Mouse (Mus musculus): ENCODE results near the gene Rcor2. TPM values are rescaled to one million over a fixed set of nuclear protein-coding genes. Genes with fewer than 3 reads are reported as not detected.

The Rcor2 gene
- polyA plus RNA-seq, 1 experiment from 2014 or later = 13.4 TPM

DNA sequence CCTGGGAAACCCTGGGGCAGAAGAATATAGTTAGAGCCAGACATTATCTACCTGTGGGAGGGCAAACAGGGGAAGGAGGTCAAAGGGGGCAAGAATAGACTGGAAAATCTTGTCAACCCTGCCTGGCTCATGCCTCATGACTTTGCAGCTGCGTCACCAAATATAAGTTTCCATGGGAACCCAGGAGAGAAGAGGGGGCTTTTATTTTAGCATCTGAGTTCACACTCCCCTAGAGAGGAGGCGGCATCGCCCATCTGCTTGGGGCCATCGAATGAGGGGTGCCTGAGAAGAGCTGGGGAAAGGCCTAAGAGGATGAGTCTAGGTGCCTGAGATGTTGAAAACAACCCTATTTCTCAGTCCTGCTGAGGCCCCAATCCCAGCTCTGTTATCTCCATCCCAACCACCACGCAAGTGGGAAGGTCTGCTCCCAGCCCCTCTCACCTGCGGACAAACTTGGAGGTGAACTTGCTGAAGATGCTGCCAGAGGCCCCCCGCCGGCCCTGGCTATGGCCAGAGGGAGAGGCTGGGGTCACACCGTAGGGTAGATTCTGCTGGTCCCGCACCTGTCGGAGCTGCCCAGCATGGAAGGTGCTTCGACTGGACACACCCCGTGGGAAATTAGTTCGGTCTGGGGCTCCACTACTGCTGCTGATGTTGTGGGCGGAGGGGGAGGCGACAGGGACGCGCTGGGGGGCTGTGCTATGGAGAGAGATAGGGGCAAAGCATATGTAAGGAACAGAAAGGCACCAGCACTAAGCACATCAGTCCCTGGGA, 13.6 kb downstream of the Rcor2 start:
- no peaks in the 10 kb centered on the region for H3K27me3 ChIP-seq (ENCODE audit: control insufficient read depth, insufficient read depth, low read length)
- no peak for DNase-seq (ENCODE audit: low spot score)
- no peak overlapping the region for H3K4me3 ChIP-seq (replicated peaks; ENCODE audit: low read length)
- H3K27ac ChIP-seq = no peak overlapping the region
- no peak overlapping the region for H3K4me2 ChIP-seq (replicated peaks)
- no peak for ATAC-seq (ENCODE audit: low FRiP score)
- no peaks in the 10 kb centered on the region for H3K9me3 ChIP-seq (ENCODE audit: control insufficient read depth, low read length)
- 0 out of 2 replicates have a peak overlapping the region, but pooled peaks have one; percentile 14 for H3K9ac ChIP-seq
- H3K4me1 ChIP-seq (replicated peaks; ENCODE audit: control insufficient read depth, insufficient read depth, low read length) = peaks cover 15% of the 10 kb centered on the region; the same call in 1 of the 2 replicates
- WGBS = 85% methylated on average over 18 of the region's 18 CpGs
- peaks cover 86% of the 10 kb centered on the region for H3K36me3 ChIP-seq (replicated peaks; ENCODE audit: control insufficient read depth, insufficient read depth)

DNA sequence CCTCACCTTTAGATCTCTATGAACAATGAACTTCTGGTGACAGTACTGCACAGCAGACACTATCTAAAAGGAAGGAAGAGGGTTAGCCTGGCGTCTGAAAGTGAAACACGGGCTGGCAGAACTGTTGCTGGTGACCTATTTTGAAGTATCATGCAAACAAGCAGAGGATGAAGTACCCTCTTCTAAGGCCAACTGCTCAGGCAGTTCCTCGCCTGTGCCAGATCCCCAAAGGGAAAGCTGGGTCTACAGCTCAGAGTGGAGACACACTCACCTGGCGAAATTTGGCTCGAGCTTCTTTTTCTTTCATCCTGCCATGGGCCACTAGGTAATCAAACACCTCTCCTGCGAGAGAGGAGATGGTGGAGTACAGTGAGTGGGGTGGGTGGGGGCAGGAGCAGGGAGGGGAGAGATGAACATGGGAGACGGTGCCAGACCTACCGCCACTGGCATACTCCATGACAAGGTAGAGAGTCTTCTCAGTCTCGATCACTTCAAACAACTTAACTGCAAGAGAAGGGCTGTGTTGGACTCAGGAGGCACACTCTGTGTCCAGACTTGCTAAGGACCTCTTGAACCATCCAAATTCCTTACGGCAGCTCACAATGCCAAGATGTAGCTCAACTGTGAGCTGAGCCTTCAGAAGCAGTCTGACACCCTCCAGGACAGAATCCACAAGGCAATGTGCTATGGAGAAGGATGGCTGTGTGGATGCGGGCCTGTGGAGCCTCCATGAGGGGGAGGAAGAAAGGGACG, 19.6 kb downstream of the Rcor2 start:
- Histone ChIP-seq H3K36me3 (replicated peaks; ENCODE audit: control insufficient read depth, insufficient read depth) (peaks cover 73% of the 10 kb centered on the region), H3K4me2 (replicated peaks) (no peak overlapping the region), H3K9me3 (ENCODE audit: control insufficient read depth, low read length) (no peaks in the 10 kb centered on the region), H3K9ac (no peak overlapping the region), H3K4me3 (replicated peaks; ENCODE audit: low read length) (no peak overlapping the region), H3K27me3 (ENCODE audit: control insufficient read depth, insufficient read depth, low read length) (no peaks in the 10 kb centered on the region), H3K4me1 (replicated peaks; ENCODE audit: control insufficient read depth, insufficient read depth, low read length) (peaks cover 6% of the 10 kb centered on the region; the same call in 1 of the 2 replicates), H3K27ac (no peak overlapping the region)
- DNase-seq (ENCODE audit: low spot score) = no peak
- no peak for ATAC-seq (ENCODE audit: low FRiP score)
- 91% methylated on average over 12 of the region's 12 CpGs for WGBS

DNA sequence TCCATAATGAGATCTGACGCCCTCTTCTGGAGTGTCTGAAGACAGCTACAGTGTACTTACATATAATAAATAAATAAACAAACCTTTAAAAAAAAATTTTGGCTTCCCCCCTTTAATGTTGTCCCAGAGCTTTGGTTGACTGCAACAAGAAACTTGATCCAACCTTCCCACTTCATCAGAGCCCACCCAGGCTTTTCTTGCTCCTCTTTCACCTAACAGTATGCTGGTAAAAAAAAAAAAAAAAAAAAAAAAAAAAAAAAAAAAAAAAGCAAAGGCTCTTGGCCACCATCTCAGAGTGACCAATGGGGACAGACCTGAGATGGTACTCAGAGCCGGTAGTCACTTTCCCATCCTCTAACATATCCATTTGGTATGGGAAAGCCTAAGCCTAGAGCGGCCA, 21.2 kb downstream of the Rcor2 start:
- DNase-seq (ENCODE audit: low spot score) = no peak
- Histone ChIP-seq H3K9me3 (ENCODE audit: control insufficient read depth, low read length) (no peaks in the 10 kb centered on the region), H3K27ac (no peak overlapping the region), H3K4me3 (replicated peaks; ENCODE audit: low read length) (no peak overlapping the region), H3K36me3 (replicated peaks; ENCODE audit: control insufficient read depth, insufficient read depth) (peaks cover 57% of the 10 kb centered on the region), H3K27me3 (ENCODE audit: control insufficient read depth, insufficient read depth, low read length) (no peaks in the 10 kb centered on the region), H3K4me2 (replicated peaks) (no peak overlapping the region), H3K4me1 (replicated peaks; ENCODE audit: control insufficient read depth, insufficient read depth, low read length) (peaks cover 10% of the 10 kb centered on the region; the same call in 1 of the 2 replicates), H3K9ac (no peak overlapping the region)
- 91% methylated on average over 3 of the region's 3 CpGs for WGBS
- no peak for ATAC-seq (ENCODE audit: low FRiP score)

DNA sequence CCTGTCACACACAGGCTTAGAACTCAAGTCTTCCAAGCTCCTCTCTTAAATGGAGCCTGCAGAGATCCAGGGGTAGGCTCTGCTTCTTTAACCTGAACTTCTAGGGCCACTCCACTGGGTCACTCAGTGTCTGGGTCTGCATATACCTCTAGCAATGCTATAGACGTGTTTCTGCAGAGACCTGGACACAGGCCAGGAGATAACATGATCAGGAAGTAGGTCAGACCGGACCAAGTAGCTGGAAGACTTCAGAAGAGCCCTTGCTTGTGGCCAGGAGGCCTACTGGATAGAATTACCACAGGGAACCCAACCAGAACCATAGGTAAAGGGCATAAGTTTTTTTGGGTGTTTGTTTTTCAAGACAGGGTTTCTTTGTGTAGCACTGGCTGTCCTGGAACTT, 22.6 kb downstream of the Rcor2 start:
- 79% methylated on average over 2 of the region's 2 CpGs for WGBS
- no peak for ATAC-seq (ENCODE audit: low FRiP score)
- Histone ChIP-seq H3K9me3 (ENCODE audit: control insufficient read depth, low read length) (no peaks in the 10 kb centered on the region), H3K36me3 (replicated peaks; ENCODE audit: control insufficient read depth, insufficient read depth) (peaks cover 43% of the 10 kb centered on the region), H3K27me3 (ENCODE audit: control insufficient read depth, insufficient read depth, low read length) (no peaks in the 10 kb centered on the region), H3K4me2 (replicated peaks) (no peak overlapping the region), H3K4me3 (replicated peaks; ENCODE audit: low read length) (no peak overlapping the region), H3K4me1 (replicated peaks; ENCODE audit: control insufficient read depth, insufficient read depth, low read length) (peaks cover 10% of the 10 kb centered on the region; the same call in 1 of the 2 replicates), H3K27ac (no peak overlapping the region), H3K9ac (no peak overlapping the region)
- DNase-seq (ENCODE audit: low spot score) = no peak

DNA sequence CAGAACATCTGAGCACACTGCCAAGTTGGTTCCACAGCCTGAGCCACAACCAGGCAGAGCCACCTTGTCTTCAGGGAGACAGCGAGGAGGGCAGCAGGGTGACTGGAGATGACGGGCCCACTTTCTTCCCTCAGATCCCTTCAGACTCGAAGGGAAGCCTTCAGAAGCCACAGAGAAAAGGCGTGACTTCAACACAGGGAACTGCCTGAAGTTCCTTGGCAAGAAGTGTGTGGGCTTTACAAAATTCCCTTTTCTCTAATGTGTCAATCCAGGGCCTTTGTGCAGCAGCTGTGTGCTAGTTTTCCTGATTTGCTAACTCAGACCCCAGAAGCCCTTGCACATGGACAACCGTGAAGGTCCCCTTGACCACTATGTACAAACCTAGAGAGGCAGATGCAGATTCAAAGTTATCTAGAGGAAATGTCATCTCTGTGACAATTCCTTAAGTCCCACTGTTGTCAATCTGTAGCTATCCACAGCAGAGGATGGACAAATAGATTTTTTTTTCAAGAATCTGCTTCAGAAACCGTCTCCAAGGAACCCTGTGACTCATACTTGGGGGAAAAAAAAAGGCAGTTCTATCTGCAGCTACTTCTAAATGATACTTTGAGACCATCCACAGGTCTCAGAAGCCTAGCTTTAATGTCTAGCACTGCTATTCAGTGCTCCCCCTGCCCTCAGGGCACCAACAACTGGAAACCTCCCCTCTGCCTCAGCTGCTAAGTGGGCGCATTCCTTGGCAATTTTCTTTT, 25.0 kb downstream of the Rcor2 start:
- Histone ChIP-seq H3K4me1 (replicated peaks; ENCODE audit: control insufficient read depth, insufficient read depth, low read length) (peaks cover 10% of the 10 kb centered on the region; the same call in 1 of the 2 replicates), H3K9me3 (ENCODE audit: control insufficient read depth, low read length) (no peaks in the 10 kb centered on the region), H3K4me3 (replicated peaks; ENCODE audit: low read length) (no peak overlapping the region), H3K4me2 (replicated peaks) (no peak overlapping the region), H3K27ac (0 out of 2 replicates have a peak overlapping the region, but pooled peaks have one; percentile 5), H3K27me3 (ENCODE audit: control insufficient read depth, insufficient read depth, low read length) (no peaks in the 10 kb centered on the region), H3K36me3 (replicated peaks; ENCODE audit: control insufficient read depth, insufficient read depth) (peaks cover 19% of the 10 kb centered on the region; the same call in 1 of the 2 replicates), H3K9ac (no peak overlapping the region)
- ATAC-seq (ENCODE audit: low FRiP score) (no peak), DNase-seq (ENCODE audit: low spot score) (no peak)
- WGBS = 80% methylated on average over 7 of the region's 7 CpGs

DNA sequence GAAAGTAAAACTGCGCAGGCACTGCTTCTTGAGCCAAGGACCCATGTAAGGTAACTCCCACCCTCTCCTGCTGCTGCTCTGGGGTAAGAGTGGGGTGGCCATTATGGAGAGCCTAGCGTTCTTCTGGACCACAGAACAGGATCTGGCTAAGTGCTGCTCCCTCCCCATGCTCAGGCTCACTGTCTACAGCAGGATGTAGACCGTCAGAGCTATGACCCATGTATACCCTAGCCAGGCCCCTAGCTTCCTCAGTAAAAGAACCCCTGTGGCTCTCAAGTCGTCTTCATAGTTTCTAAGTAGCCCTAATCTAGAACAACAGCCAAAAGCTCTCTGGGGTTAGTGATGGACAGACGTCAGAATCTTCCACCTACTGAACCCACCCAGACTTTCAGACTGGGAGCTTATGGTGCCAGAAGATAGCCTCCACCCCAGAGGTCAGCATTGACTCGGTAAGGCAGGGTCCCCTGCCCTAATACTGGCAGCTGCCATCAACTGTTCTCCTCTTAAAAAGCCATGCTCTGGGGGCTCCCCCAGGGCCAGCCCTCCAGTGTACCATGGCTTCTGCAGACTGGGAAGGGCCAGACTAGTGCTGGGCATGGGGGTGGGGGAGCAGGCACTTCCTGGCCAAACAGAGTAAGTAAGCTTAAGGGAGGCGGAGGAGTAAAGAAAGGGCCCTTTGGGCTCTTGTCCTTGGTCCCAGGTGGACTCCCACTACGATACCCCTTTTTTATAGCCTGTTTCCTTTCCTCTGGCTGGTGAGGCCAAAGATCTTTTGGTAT, 27.2 kb downstream of the Rcor2 start:
- H3K27me3 ChIP-seq (ENCODE audit: control insufficient read depth, insufficient read depth, low read length) = no peaks in the 10 kb centered on the region
- 80% methylated on average over 8 of the region's 8 CpGs for WGBS

DNA sequence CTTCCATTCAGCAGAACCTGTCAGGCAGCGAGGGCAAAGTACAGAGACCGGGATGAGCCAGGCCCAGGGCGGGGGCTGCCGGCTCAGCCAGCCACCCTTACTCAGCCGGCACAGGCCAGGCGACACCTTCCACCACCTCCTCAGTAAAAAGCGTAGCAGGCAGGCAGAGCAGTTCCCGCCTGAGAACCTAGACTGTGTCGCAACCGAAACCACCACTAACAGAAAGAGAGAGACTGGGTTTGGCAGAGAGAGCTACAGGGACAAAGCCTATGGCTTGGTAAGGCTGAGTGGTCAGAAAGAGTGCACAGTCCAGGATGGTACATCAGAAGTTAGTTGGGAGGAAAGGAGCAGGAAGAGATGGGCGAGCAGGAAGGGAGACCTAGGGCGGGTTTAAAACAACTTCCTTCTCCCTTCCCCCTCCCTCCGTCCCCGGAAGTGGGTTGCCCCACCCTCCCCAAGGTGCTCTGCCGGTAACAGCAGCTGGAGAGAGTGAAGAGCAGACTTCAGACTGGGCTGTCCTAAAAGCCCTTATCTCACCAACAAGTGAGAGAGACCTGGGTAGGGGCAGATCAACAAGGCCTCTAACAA, 28.0 kb downstream of the Rcor2 start:
- Histone ChIP-seq H3K27ac (no peak overlapping the region), H3K9ac (no peak overlapping the region), H3K4me2 (replicated peaks) (no peak overlapping the region), H3K27me3 (ENCODE audit: control insufficient read depth, insufficient read depth, low read length) (no peaks in the 10 kb centered on the region), H3K4me1 (replicated peaks; ENCODE audit: control insufficient read depth, insufficient read depth, low read length) (peaks cover 22% of the 10 kb centered on the region), H3K36me3 (replicated peaks; ENCODE audit: control insufficient read depth, insufficient read depth) (peaks cover 7% of the 10 kb centered on the region), H3K4me3 (replicated peaks; ENCODE audit: low read length) (no peak overlapping the region), H3K9me3 (ENCODE audit: control insufficient read depth, low read length) (no peaks in the 10 kb centered on the region)
- 83% methylated on average over 15 of the region's 15 CpGs for WGBS
- ATAC-seq (ENCODE audit: low FRiP score) (no peak), DNase-seq (ENCODE audit: low spot score) (no peak)

More for the DNA sequence above, 27.2 kb downstream of the Rcor2 start:
- H3K27ac ChIP-seq = no peak overlapping the region
- H3K9me3 ChIP-seq (ENCODE audit: control insufficient read depth, low read length) = no peaks in the 10 kb centered on the region
- no peak for ATAC-seq (ENCODE audit: low FRiP score)
- no peak overlapping the region for H3K4me2 ChIP-seq (replicated peaks)
- H3K36me3 ChIP-seq (replicated peaks; ENCODE audit: control insufficient read depth, insufficient read depth) = peaks cover 12% of the 10 kb centered on the region; the same call in 1 of the 2 replicates
- H3K9ac ChIP-seq = no peak overlapping the region
- H3K4me1 ChIP-seq (replicated peaks; ENCODE audit: control insufficient read depth, insufficient read depth, low read length) = peaks cover 18% of the 10 kb centered on the region
- no peak for DNase-seq (ENCODE audit: low spot score)
- no peak overlapping the region for H3K4me3 ChIP-seq (replicated peaks; ENCODE audit: low read length)

DNA sequence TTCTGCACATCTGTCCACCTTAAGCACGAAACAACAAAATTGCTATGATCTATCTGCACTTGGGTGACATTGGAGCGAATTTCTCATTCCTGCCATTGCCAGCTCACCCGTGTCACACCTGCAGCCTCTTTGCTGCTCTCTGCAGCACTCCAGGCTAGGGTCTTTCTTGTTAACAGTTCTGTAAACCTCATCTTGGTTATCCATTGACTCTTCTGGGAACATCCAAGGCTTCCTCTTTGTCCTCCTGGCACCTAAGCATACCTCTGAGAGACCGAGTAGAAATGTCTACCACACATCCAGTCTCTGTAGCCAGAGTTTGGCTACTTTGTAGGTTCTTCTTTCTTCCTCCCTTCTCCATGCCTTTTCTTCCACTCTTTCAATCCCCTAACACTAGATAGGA, 28.8 kb downstream of the Rcor2 start:
- H3K9me3 ChIP-seq (ENCODE audit: control insufficient read depth, low read length) = no peaks in the 10 kb centered on the region
- H3K36me3 ChIP-seq (replicated peaks; ENCODE audit: control insufficient read depth, insufficient read depth) = no peaks in the 10 kb centered on the region; the same call in 1 of the 2 replicates
- ATAC-seq (ENCODE audit: low FRiP score) = no peak
- peaks cover 22% of the 10 kb centered on the region for H3K4me1 ChIP-seq (replicated peaks; ENCODE audit: control insufficient read depth, insufficient read depth, low read length)
- H3K27ac ChIP-seq = no peak overlapping the region
- no peak overlapping the region for H3K9ac ChIP-seq
- 93% methylated on average over 4 of the region's 4 CpGs for WGBS
- no peak overlapping the region for H3K4me3 ChIP-seq (replicated peaks; ENCODE audit: low read length)
- DNase-seq (ENCODE audit: low spot score) = no peak
- no peak overlapping the region for H3K4me2 ChIP-seq (replicated peaks)
- H3K27me3 ChIP-seq (ENCODE audit: control insufficient read depth, insufficient read depth, low read length) = no peaks in the 10 kb centered on the region
